Mouse (Mus musculus): ENCODE data around the gene Prss45. TPM values are rescaled to one million over a fixed set of nuclear protein-coding genes. Genes with fewer than 3 reads are reported as not detected.

Gene Prss45
- polyA plus RNA-seq (2014; fragmentation: Illumina TruSeq; extraction: RNeasy Lipid Tissue Mini Kit (QIAGEN cat#74804); ENCODE audit: low read depth, low replicate concordance): not detected

GRCm38 (mm10) chr9:110834411-110834810, at the start of gene Prss45:
TSS of gene Prss45 (plus strand) at chr9:110834588.

GRCm38 (mm10) chr9:110797866-110798265, 36.5 kb upstream of the Prss45 start, which contains the start of gene Prss42:
TSS of gene Prss42 (plus strand) at chr9:110798166.

GRCm38 (mm10) chr9:110813789-110814188, 20.6 kb upstream of the Prss45 start, which contains the start of gene Prss44:
TSS of gene Prss44 (plus strand) at chr9:110813994.

GRCm38 (mm10) chr9:110826390-110826789, 8.0 kb upstream of the Prss45 start, which contains the start of gene Prss43:
TSS of gene Prss43 (plus strand) at chr9:110826690.

GRCm38 (mm10) chr9:110844206-110844605, 9.8 kb downstream of the Prss45 start, which contains the start of gene Prss46:
TSS of gene Prss46 (plus strand) at chr9:110844506.

GRCm38 (mm10) chr9:110857781-110858472, 23.5 kb downstream of the Prss45 start, which contains the start of gene Prss50:
TSS of gene Prss50 (plus strand) at chr9:110857967.

GRCm38 (mm10) chr9:110879191-110879920, 45.0 kb downstream of the Prss45 start, which contains the start of gene Als2cl:
TSS of gene Als2cl (plus strand) at chr9:110879870.

GRCm38 (mm10) chr9:110879998-110880561, 45.7 kb downstream of the Prss45 start, which contains the start of gene Tmie:
TSS of gene Tmie (minus strand) at chr9:110880113.

Other genes starting within 250 kb of the Prss45 start
- gene Nradd, start 210.1 kb upstream of the Prss45 start, polyA plus RNA-seq (2014; fragmentation: Illumina TruSeq; extraction: RNeasy Lipid Tissue Mini Kit (QIAGEN cat#74804); ENCODE audit: low read depth, low replicate concordance): not detected
- gene Nbeal2, start 180.4 kb upstream of the Prss45 start, polyA plus RNA-seq (2014; fragmentation: Illumina TruSeq; extraction: RNeasy Lipid Tissue Mini Kit (QIAGEN cat#74804); ENCODE audit: low read depth, low replicate concordance): 0.12 TPM
- not detected for gene Ccdc12, start 178.1 kb upstream of the Prss45 start, polyA plus RNA-seq (2014; fragmentation: Illumina TruSeq; extraction: RNeasy Lipid Tissue Mini Kit (QIAGEN cat#74804); ENCODE audit: low read depth, low replicate concordance)
- gene Myl3, start 92.7 kb upstream of the Prss45 start, polyA plus RNA-seq (2014; fragmentation: Illumina TruSeq; extraction: RNeasy Lipid Tissue Mini Kit (QIAGEN cat#74804); ENCODE audit: low read depth, low replicate concordance): not detected
- gene Pth1r, start 87.4 kb upstream of the Prss45 start, polyA plus RNA-seq (2014; fragmentation: Illumina TruSeq; extraction: RNeasy Lipid Tissue Mini Kit (QIAGEN cat#74804); ENCODE audit: low read depth, low replicate concordance): 10.3 TPM
- gene Prss42, start 36.4 kb upstream of the Prss45 start, polyA plus RNA-seq (2014; fragmentation: Illumina TruSeq; extraction: RNeasy Lipid Tissue Mini Kit (QIAGEN cat#74804); ENCODE audit: low read depth, low replicate concordance): not detected
- gene Prss44, start 20.6 kb upstream of the Prss45 start, polyA plus RNA-seq (2014; fragmentation: Illumina TruSeq; extraction: RNeasy Lipid Tissue Mini Kit (QIAGEN cat#74804); ENCODE audit: low read depth, low replicate concordance): not detected
- not detected for gene Prss43, start 7.9 kb upstream of the Prss45 start, polyA plus RNA-seq (2014; fragmentation: Illumina TruSeq; extraction: RNeasy Lipid Tissue Mini Kit (QIAGEN cat#74804); ENCODE audit: low read depth, low replicate concordance)
- gene Prss46, start 9.9 kb downstream of the Prss45 start, polyA plus RNA-seq (2014; fragmentation: Illumina TruSeq; extraction: RNeasy Lipid Tissue Mini Kit (QIAGEN cat#74804); ENCODE audit: low read depth, low replicate concordance): not detected
- gene Prss50, start 23.4 kb downstream of the Prss45 start, polyA plus RNA-seq (2014; fragmentation: Illumina TruSeq; extraction: RNeasy Lipid Tissue Mini Kit (QIAGEN cat#74804); ENCODE audit: low read depth, low replicate concordance): not detected
- gene Als2cl, start 45.3 kb downstream of the Prss45 start, polyA plus RNA-seq (2014; fragmentation: Illumina TruSeq; extraction: RNeasy Lipid Tissue Mini Kit (QIAGEN cat#74804); ENCODE audit: low read depth, low replicate concordance): 2.6 TPM
- gene Tmie, start 45.5 kb downstream of the Prss45 start, polyA plus RNA-seq (2014; fragmentation: Illumina TruSeq; extraction: RNeasy Lipid Tissue Mini Kit (QIAGEN cat#74804); ENCODE audit: low read depth, low replicate concordance): 4.1 TPM
- not detected for gene Fam240a, start 82.3 kb downstream of the Prss45 start, polyA plus RNA-seq (2014; fragmentation: Illumina TruSeq; extraction: RNeasy Lipid Tissue Mini Kit (QIAGEN cat#74804); ENCODE audit: low read depth, low replicate concordance)
- not detected for gene Tdgf1, start 111.6 kb downstream of the Prss45 start, polyA plus RNA-seq (2014; fragmentation: Illumina TruSeq; extraction: RNeasy Lipid Tissue Mini Kit (QIAGEN cat#74804); ENCODE audit: low read depth, low replicate concordance)
- not detected for gene Lrrc2, start 117.0 kb downstream of the Prss45 start, polyA plus RNA-seq (2014; fragmentation: Illumina TruSeq; extraction: RNeasy Lipid Tissue Mini Kit (QIAGEN cat#74804); ENCODE audit: low read depth, low replicate concordance)
- gene Rtp3, start 156.0 kb downstream of the Prss45 start, polyA plus RNA-seq (2014; fragmentation: Illumina TruSeq; extraction: RNeasy Lipid Tissue Mini Kit (QIAGEN cat#74804); ENCODE audit: low read depth, low replicate concordance): 3.0 TPM
- 0.36 TPM for gene Ltf, start 184.7 kb downstream of the Prss45 start, polyA plus RNA-seq (2014; fragmentation: Illumina TruSeq; extraction: RNeasy Lipid Tissue Mini Kit (QIAGEN cat#74804); ENCODE audit: low read depth, low replicate concordance)
- gene Ccrl2, start 222.9 kb downstream of the Prss45 start, polyA plus RNA-seq (2014; fragmentation: Illumina TruSeq; extraction: RNeasy Lipid Tissue Mini Kit (QIAGEN cat#74804); ENCODE audit: low read depth, low replicate concordance): 2.3 TPM